Mouse (Mus musculus) thymus, adult 2 months (tissue): Measurements from ENCODE around the gene Cog5.

Experiments used
- CTCF ChIP-seq: fragments of 200-500 bp; IDR thresholded peaks from 2 replicates; pipeline ENCODE4 v1.5.1; 2012; ENCODE audit warnings: mild to moderate bottlenecking, control low read depth, low read length, moderate library complexity, borderline replicate concordance; ENCODE audit not compliant: control insufficient read depth, poor library complexity, insufficient read depth; ENCODE audit errors: extremely low read depth
- POLR2A ChIP-seq: fragments of 200-500 bp; IDR thresholded peaks from 2 replicates; pipeline ENCODE4 v1.6.1; 2012; ENCODE audit warnings: mild to moderate bottlenecking, low read length, control low read depth, moderate library complexity; ENCODE audit not compliant: control insufficient read depth, poor library complexity, insufficient read depth; ENCODE audit errors: extremely low read depth

DNA sequence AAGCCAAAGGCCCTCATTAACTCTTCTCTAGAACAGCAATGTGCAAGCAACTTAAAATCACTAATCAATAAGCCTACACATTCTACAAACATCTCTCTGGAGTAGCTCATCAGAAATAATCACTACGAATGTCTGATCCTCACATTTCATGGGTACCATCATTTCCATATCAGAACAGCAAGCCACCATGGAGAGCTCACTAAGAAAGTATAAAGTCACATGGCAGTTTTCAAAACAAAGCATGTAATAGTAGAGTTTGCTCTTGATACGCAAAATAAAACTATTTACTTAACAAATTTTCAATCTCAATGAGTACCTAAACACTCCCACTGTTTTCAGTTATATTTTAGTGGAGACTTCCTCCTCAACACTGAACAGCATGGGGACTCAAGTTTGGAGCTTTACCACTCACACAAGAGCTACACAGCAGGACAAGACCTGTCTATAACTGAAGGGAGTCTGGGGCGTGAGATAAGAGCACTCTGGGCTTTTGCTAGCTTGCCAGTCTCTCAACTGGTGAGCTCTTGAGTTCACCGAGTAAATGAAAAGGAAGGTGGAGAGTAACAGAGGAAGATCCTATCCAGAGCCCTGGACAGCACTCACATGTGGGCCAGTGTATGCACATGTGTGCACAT, 288.5 kb downstream of the Cog5 start:
- no peak for TF ChIP-seq CTCF
- TF ChIP-seq POLR2A: no peak
